Mouse (Mus musculus): ENCODE measurements around the gene Rac3.

- no peak for TF ChIP-seq TAL1 (IDR thresholded peaks at IDR 0.05; ENCODE audit: low read length)
- no peak for TF ChIP-seq GATA1 (IDR thresholded peaks at IDR 0.05; ENCODE audit: low read length)
Observed at GRCm38 (mm10) chr11:120706120-120706519, 15.2 kb upstream of the Rac3 start.

All from erythroblast, embryonic 14.5 days (primary cell).